Mouse (Mus musculus) urinary bladder, postnatal 14 days (tissue): Measurements from ENCODE around the gene Ubxn10.

Experiments
- DNase-seq: peaks from one replicate; pipeline ENCODE4 v3.0.0; 2021; ENCODE audit warnings: low spot score

Gene Ubxn10

GRCm38 (mm10) chr4:138729018-138729703 is 7.8 kb downstream of the Ubxn10 start:
- no peak for DNase-seq

DNA sequence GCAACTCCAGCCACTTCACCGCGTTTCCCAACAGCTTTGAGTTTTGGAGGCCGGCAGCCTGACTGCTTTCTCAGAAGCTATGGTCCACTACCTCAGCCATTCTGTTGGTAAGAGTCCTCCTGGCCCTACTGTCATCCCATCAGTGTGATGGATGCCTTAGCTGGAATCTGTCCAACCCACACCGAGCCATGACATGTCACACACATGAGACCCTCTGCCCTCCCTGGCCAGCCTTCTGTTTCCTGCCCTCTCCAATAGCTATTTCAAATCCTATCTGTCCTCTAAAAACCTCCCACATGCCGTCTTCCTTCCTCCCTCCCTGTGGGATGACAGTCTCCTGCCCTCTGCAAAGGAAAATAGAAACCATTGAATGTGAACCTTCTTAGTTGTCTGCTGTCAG is 11.2 kb downstream of the Ubxn10 start:
- no peak for DNase-seq

DNA sequence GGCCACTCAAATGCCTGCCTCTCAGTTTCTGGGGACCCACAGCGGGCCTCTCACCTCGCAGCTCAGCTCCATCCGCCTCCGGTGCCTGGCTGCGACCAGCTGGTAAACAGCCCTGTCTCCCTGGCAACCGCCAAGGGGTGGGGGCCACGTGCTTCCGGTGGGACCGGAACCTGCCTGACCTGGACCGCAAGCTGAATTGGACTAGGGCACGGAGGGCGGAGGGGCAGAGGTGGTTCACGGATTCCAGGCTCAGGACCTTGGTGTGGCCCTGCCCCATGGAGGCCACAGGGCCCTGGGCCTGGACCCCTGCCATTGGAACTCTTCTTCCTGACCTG is 11.9 kb downstream of the Ubxn10 start:
- DNase-seq, result peak; percentile 49

- DNase-seq, result no peak
Measured at GRCm38 (mm10) chr4:138724354-138725126, 12.4 kb downstream of the Ubxn10 start, which contains the start of gene Pla2g2c. Gene Pla2g2c, plus strand, starts transcription at chr4:138724792.

- no peak for DNase-seq
Measured at GRCm38 (mm10) chr4:138723493-138724281, 13.3 kb downstream of the Ubxn10 start.

DNA sequence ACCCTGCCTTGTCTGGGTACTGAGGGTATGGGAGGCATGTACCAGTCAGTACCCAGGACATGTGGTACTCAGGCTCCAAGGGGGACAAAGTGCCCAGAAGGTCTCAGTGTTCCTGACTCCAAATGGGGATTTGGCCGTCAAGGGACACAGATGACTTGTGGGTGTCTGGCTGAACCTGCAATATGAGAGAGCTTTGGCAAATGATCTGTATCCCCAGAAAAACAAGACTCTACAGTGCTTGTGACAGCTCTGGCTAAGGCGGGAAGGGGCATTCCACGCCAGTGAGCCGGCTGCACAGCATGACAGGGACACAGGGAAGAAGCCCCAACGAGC is 17.7 kb downstream of the Ubxn10 start:
- no peak for DNase-seq

- DNase-seq, result no peak
Measured at GRCm38 (mm10) chr4:138718586-138719263, 18.2 kb downstream of the Ubxn10 start.

DNA sequence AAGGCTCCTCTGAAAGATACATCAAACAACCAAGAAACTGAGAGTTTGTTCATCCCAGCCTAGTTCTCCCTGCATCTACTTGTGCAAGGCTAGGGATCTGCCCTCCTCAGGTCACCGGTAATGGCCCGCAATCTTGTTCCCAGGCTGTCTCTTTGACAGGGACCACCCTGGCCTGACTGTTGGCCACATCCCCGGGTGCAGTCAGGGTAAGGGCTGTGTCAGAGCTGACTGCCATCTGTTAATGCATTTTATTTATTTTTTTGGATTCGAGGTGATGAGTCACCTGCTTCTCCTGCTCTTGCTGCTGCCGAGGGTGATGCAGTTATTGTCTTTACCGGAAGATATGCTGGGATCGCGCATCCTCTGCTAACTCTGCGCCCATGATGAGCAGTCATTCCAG is 20.3 kb downstream of the Ubxn10 start:
- DNase-seq, result no peak

DNA sequence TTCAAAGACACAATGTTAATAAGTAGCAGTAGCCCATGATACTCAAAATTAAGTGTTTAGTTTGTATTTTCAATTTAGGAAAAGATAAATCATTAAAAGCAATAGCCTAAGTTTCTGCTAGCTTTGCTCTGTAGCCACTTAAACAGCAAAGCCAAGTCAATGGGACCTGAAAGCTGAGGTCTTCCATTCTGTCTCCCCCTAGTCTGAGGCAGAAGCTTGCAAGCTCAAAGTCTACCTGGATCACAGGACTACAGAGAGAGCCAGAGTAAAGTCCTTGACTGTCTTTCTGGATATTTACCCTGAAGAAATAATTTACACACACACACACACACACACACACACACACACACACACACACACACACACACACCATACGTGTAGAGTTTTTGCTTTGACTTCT is 22.8 kb downstream of the Ubxn10 start:
- no peak for DNase-seq

GRCm38 (mm10) chr4:138712621-138713020 is 24.3 kb downstream of the Ubxn10 start:
- no peak for DNase-seq

GRCm38 (mm10) chr4:138712096-138712495 is 24.9 kb downstream of the Ubxn10 start:
- no peak for DNase-seq

- no peak for DNase-seq
Measured at GRCm38 (mm10) chr4:138711051-138711820, 25.7 kb downstream of the Ubxn10 start.

DNA sequence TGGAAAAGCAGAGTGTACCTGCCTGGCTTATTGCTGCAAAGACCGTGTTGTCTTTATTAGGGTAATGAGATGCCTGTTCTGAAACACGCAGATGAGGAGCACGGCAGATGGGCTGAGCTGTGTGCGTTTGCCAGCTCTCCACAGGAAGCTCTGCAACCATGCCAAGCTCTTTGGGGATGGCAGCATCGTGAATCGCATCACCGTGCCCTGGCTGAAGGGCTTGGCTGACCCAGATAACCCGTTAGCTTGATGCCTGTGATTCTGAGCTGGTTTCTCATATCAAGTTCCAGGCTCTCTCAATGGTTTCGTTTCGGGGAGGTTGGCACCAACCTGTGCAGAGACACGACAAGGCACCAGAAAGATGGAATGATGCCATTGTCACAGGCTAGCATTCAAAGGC is 26.3 kb downstream of the Ubxn10 start:
- DNase-seq, result no peak

- DNase-seq, result no peak
Measured at GRCm38 (mm10) chr4:138709944-138710343, 27.0 kb downstream of the Ubxn10 start.

DNA sequence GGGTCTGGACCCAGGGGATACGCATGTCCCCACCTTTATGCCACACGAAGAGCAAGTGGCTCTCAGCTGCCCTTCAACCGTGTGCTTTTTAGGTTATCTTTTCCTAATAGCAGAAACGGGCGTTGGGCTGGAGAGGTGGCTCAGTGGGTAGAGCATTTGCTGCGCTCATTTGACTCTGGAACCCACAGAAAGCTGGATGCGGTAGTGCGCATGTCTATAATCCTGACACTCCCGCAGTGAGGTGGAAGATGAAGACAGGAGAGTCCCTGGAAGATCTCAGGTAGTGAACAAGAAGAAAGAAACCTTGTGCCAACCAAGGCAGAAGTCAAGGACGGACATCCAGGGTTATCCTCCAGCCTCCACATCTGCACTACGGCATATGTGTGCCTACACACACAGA is 27.7 kb downstream of the Ubxn10 start:
- no peak for DNase-seq

DNA sequence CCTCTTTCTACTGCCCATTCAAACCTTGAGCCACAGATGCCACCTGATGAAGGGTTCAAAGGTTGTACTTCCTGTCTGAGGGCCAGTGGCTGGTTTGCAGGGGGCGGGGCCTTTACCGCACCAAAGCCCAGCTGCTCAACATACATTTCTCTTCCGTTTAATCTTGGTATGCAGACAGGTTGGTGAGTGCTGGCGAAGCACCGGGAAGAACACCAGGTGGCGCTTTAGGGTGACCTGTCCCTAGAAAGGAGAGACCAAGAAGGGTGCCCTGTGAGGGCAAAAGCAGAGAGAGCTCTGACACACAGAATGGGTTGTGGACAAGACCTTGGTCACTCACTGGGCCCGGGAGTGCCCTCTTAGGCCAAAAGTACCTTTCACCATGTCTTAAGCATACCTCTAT is 28.3 kb downstream of the Ubxn10 start:
- DNase-seq, result peak; percentile 70

- no peak for DNase-seq
Measured at GRCm38 (mm10) chr4:138706620-138707019, 30.3 kb downstream of the Ubxn10 start.

- DNase-seq, result no peak
Measured at GRCm38 (mm10) chr4:138704169-138704568, 32.8 kb downstream of the Ubxn10 start.

- no peak for DNase-seq
Measured at GRCm38 (mm10) chr4:138703591-138703990, 33.4 kb downstream of the Ubxn10 start.

DNA sequence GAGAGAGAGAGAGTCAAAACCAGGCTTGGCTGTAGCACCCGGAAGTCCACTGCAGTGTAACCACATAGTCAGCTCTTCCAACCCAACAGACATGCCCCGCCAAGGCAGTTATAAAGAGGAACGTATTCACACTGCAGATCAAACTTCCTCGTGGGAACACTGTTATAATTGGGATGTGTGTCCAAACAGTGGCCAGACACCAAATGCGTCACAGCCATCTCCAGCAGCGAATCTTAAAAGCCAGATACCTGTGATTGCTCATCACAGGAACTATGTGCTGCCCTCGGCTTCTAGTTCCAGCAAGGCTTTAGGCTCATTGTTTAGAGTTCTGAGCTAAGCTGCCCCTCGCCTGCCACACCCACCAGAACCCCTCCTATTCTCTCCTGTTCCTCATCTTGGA is 34.4 kb downstream of the Ubxn10 start:
- DNase-seq, result no peak

DNA sequence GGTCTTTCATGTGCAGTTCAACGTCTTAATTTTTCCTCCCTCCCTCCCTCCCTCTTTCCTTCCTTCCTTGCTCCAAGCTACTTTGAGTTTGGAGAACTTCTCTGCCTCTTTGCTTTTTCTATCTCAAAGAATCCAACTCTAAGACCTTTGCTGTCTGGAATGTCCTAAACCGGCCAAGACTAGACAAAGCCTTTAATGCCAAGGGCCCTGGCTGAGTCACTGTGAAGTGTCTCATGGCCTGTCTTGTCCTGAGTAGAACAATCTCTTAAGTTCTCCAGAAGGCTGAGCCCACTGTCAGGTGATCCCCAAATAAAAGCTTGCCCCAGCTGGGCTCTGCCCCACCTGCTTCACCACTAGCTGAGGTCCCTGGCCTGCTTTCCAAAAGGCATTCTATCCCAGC is 34.9 kb downstream of the Ubxn10 start:
- no peak for DNase-seq

DNA sequence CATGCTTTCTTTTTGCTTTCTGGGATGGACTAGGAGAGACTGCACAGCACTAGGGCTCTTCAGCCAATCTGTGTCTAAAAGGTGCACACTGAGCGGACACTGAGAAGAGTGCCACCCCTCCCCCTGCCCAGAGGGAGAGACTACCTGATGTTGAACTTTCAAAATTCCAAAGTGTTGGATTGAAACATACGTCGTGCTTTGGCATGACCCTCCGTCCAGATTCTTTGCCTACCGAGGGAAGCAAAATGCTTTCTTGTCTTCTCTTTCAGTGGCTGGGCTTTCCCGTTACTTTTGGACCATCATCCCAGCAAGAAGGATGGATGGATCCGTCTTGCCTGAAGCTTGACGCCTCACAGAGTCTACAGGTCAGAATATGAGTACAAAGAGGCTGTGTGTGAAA is 35.9 kb downstream of the Ubxn10 start:
- no peak for DNase-seq
